Mouse (Mus musculus): ENCODE measurements around the gene Deup1. TPM values are rescaled to one million over a fixed set of nuclear protein-coding genes. Genes with fewer than 3 reads are reported as not detected.

Gene Deup1
- polyA plus RNA-seq, 1 experiment: not detected

Other genes with a start within 250 kb of the Deup1 start
- gene Smco4, start 134.5 kb downstream of the Deup1 start, polyA plus RNA-seq (2012; ENCODE audit: insufficient read depth, insufficient read length, missing spikeins): 14.5 and 22.4 TPM in 2 replicates
- gene Slc36a4, start 81.8 kb upstream of the Deup1 start, polyA plus RNA-seq (2012; ENCODE audit: insufficient read depth, insufficient read length, missing spikeins): 2.5 and 5.8 TPM in 2 replicates
- gene Mtnr1b, start 246.6 kb upstream of the Deup1 start, polyA plus RNA-seq (2012; ENCODE audit: insufficient read depth, insufficient read length, missing spikeins): not detected in 2 replicates